Mouse (Mus musculus) liver, adult 2 months (tissue): Measurements from ENCODE around the gene Cacng2.
A peak's percentile ranks its signal among the peaks of the same experiment; 100 is the strongest.

Experiments used
- CTCF ChIP-seq: fragments of 200-500 bp; IDR thresholded peaks from 2 replicates; pipeline ENCODE4 v1.5.1; 2011; ENCODE audit warnings: low read depth, low read length, control low read depth
- POLR2A ChIP-seq: fragments of 200-500 bp; IDR thresholded peaks from 2 replicates; pipeline ENCODE4 v1.6.1; 2011; ENCODE audit warnings: low read length, control low read depth; ENCODE audit not compliant: insufficient read depth; ENCODE audit errors: extremely low read depth

- TF ChIP-seq POLR2A (no peak), CTCF (peak; percentile 78)
Observed at GRCm38 (mm10) chr15:77982195-77982939, 137.5 kb downstream of the Cacng2 start.
